In genomic region chr10:59864232-59864875, GRCm38 (mm10) we compare ENCODE assay signal across 8 mouse cellular contexts. TPM values are rescaled to one million over a fixed set of nuclear protein-coding genes. Genes with fewer than 3 reads are reported as not detected.
DNase-seq lines count a peak whose midpoint lies in the region; ATAC-seq lines count a peak whose summit lies in the region.

No protein-coding gene starts in this region.

- no peak overlapping the region for H3K4me3 ChIP-seq in forebrain, embryonic 15.5 days

- no peaks in the 10 kb centered on the region for H3K9me3 ChIP-seq in forebrain, embryonic 15.5 days

- no peak overlapping the region for H3K27ac ChIP-seq in forebrain, embryonic 15.5 days (replicated peaks)

- H3K9ac ChIP-seq in forebrain, embryonic 15.5 days (replicated peaks): no peak overlapping the region

- no peaks in the 10 kb centered on the region for H3K27me3 ChIP-seq in forebrain, embryonic 15.5 days

- WGBS in forebrain, embryonic 15.5 days: 70% methylated on average over 19 of the region's 19 CpGs

- no peaks in the 10 kb centered on the region for H3K36me3 ChIP-seq in forebrain, embryonic 15.5 days

- no peak overlapping the region for H3K4me2 ChIP-seq in forebrain, embryonic 15.5 days (replicated peaks)

- peak; percentile 53 for ATAC-seq in forebrain, embryonic 15.5 days (replicated peaks)

- peaks cover 15% of the 10 kb centered on the region for H3K4me1 ChIP-seq in forebrain, embryonic 15.5 days

- peak; percentile 62 to 70 for DNase-seq in right cerebral cortex, postnatal 10 days (ENCODE audit: low spot score in 2 of 2)
- no peak for DNase-seq in right cerebral cortex, adult 2 months (ENCODE audit: low spot score in 2 of 2)
- peak; percentile 38 to 49 for DNase-seq in layer of hippocampus, postnatal 10 days (ENCODE audit: low spot score in 2 of 2)
- DNase-seq in thymus, postnatal 14 days: peak; percentile 55
- DNase-seq in cerebellum, adult 9-10 months: no peak
- DNase-seq in adrenal gland, adult 8-10 months: no peak
- no peak for DNase-seq in left cerebral cortex, adult 18-20 months (ENCODE audit: low spot score in 2 of 2)

RNA-seq across cellular contexts. Expression of gene Dnajb12, which starts 15.0 kb away (rescaled TPM):
- polyA plus RNA-seq in forebrain, embryonic 15.5 days (2015; fragmentation: Nextera tagmentation; extraction: Ambion mirVana): 16.9 and 17.5 TPM in 2 replicates
- 10 to 100 TPM; 43.9 to 44.2 TPM for total RNA-seq in layer of hippocampus, postnatal 10 days (2021)
- 10 to 100 TPM; 59.3 to 67.0 (median 62.9) TPM for total RNA-seq in adrenal gland, adult 8-10 months (2022)
- total RNA-seq in left cerebral cortex, adult 18-20 months (2021): 10 to 100 TPM; 47.3 to 49.6 TPM

Comparison
In these comparisons a context has a peak if more than half of its experiments do, and no peak if none do; other contexts are left out.
1. DNase-seq: peak in right cerebral cortex, postnatal 10 days (2 of 2), layer of hippocampus, postnatal 10 days (2 of 2) and thymus, postnatal 14 days (single experiment); none in right cerebral cortex, adult 2 months (0 of 2), cerebellum, adult 9-10 months (single experiment), adrenal gland, adult 8-10 months (single experiment) and left cerebral cortex, adult 18-20 months (0 of 2).